Mouse (Mus musculus): ENCODE measurements around the gene Fgg.

DNA sequence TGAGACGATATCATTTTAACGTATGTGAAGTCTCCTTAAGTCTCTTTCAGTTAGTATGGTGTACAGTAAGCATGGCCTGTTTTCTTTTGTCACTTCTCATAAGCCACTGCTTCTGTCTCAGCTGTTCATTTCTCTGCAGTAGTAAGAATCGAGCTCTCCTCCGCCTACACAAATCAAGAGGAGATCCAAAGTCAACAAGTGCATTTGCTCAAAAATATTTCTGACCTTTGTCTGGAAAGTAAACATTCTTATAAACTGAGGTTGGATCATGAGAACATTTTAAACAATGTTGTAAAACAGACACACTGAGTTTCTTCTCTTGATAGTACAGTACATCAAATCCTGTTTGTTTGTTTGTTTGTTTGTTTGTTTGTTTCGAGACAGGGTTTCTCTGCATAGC, 43.1 kb downstream of the Fgg start:
- TF ChIP-seq CTCF (IDR thresholded peaks at IDR 0.05; ENCODE audit: extremely low read depth, insufficient read depth, insufficient read length, insufficient replicate concordance): no peak
- TF ChIP-seq POLR2A (IDR thresholded peaks at IDR 0.05; ENCODE audit: low read depth, low read length): no peak

Measured in spleen, adult 2 months (tissue).